Mouse (Mus musculus) small intestine, adult 2 months (tissue): ENCODE measurements at regions not wholly inside any gene's neighbourhood (a gene's known extent, or its start where the extent isn't known, plus 50 kb on each side); places are given as distances from the start of the nearest gene placed in this dataset.

Experiments used
- H3K27ac ChIP-seq: fragments of 200-500 bp; 2 replicates; pipeline ENCODE4 v1.5.1; 2012; ENCODE audit warnings: low read depth, low read length, control low read depth, inconsistent platforms; ENCODE audit not compliant: insufficient read depth
- H3K27me3 ChIP-seq: fragments of 200-500 bp; 2 replicates; pipeline ENCODE4 v1.6.1; 2012; ENCODE audit warnings: mild to moderate bottlenecking, moderate library complexity, low read length, inconsistent platforms; ENCODE audit not compliant: control insufficient read depth, insufficient read depth
- H3K36me3 ChIP-seq: fragments of 200-500 bp; 2 replicates; pipeline ENCODE4 v1.6.1; 2012; ENCODE audit warnings: mild to moderate bottlenecking, low read length, control low read depth, inconsistent platforms; ENCODE audit not compliant: control insufficient read depth, insufficient read depth
- H3K4me1 ChIP-seq: fragments of 200-500 bp; 2 replicates; pipeline ENCODE4 v1.6.1; 2012; ENCODE audit warnings: low read length, inconsistent platforms, mixed read lengths; ENCODE audit not compliant: control insufficient read depth, insufficient read depth, insufficient read length
- H3K4me3 ChIP-seq: fragments of 200-500 bp; 2 replicates; pipeline ENCODE4 v1.5.1; 2012; ENCODE audit warnings: low read depth, mild to moderate bottlenecking, control low read depth, inconsistent platforms, low read length, moderate library complexity
- CTCF ChIP-seq: fragments of 200-500 bp; IDR thresholded peaks from 2 replicates; pipeline ENCODE4 v1.5.1; 2012; ENCODE audit warnings: low read depth, mild to moderate bottlenecking, control low read depth, inconsistent platforms, low read length, moderate library complexity, mixed read lengths; ENCODE audit not compliant: insufficient replicate concordance, insufficient read length; ENCODE audit errors: extremely low read depth
- POLR2A ChIP-seq: fragments of 200-500 bp; IDR thresholded peaks from 2 replicates; pipeline ENCODE4 v1.6.1; 2012; ENCODE audit warnings: low read depth, mild to moderate bottlenecking, control low read depth, inconsistent platforms, low read length, moderate library complexity
- WGBS: fragments of 180-500 bp; shearing (Covaris S2); methylation state at CpG from one replicate; pipeline ENCODE4 v1.1.7; 2018; 5-methylcytosine and 5-hydroxymethylcytosine counted together

DNA sequence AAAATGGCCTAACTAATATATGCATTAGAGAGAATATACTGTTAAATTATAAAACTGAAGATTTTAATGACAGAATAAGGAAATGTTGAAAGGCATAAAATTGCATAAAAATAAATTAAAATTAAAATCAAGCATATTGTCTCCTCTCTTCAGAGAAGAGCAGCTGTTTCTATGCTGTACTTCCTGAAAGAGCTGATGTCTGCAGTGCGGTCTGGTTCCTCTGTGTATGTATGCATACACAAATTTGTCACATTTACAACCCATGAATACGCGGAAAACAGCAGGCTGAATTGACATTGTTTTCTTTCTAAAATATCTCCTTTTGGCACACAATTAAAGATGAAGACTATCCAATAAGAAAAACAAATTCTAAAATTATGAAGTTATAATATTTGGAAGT, 278.5 kb downstream of the Olfr1505 start:
- Histone ChIP-seq H3K4me3 (no peak overlapping the region), H3K27ac (no peak overlapping the region), H3K27me3 (no peaks in the 10 kb centered on the region), H3K36me3 (no peaks in the 10 kb centered on the region), H3K4me1 (no peaks in the 10 kb centered on the region)
- TF ChIP-seq CTCF, result no peak
- TF ChIP-seq POLR2A, result no peak
- 83% methylated on average over 3 of the region's 3 CpGs for WGBS

DNA sequence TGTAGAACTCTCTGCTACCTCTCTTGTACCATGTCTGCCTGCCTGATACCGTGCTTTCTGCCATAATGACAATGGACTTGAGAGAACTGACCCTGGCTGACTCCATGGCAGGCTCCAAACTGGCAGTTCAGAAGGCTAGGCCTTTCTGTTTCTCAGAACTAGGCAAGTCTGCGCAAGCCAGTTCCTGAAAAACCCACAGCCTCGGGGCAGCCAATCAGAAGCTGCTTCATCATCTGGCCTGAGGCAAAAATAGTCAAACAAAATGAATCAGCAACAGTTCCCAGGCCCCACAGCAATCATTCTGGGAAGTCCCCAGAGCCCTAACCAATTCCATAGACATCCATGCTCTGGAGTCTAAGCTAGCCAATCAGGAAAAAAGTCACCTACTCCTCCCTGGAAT, 284.5 kb downstream of the Olfr1505 start:
- Histone ChIP-seq H3K4me3 (no peak overlapping the region), H3K4me1 (no peaks in the 10 kb centered on the region), H3K36me3 (no peaks in the 10 kb centered on the region), H3K27me3 (no peaks in the 10 kb centered on the region), H3K27ac (no peak overlapping the region)
- WGBS, result 82% methylated on average over 3 of the region's 3 CpGs
- TF ChIP-seq CTCF (no peak), POLR2A (no peak)

DNA sequence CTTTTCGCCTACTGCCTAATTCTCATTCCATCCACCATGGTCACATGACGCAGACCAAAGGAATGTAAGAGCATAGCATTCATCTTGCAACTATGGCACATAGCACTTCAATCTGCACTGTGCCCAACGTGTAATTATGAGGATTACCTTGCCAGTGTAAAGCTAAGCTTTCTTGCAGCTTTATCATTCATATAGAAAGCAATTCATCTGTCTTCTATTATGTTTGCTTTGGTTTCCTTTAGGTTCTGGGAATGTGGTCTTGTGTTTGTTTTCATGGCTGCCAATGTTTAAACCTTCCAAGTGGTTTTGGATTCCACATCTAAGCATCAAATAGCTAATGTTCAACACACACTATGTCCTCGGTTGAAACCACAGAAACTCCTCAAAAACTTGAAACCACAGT, 307.2 kb downstream of the Olfr1505 start:
- 51% methylated on average over 4 of the region's 4 CpGs for WGBS
- no peak overlapping the region for H3K27ac ChIP-seq
- H3K36me3 ChIP-seq, result no peaks in the 10 kb centered on the region
- no peaks in the 10 kb centered on the region; the same call in 1 of the 2 replicates for H3K27me3 ChIP-seq
- no peak overlapping the region for H3K4me3 ChIP-seq
- TF ChIP-seq CTCF (no peak), POLR2A (no peak)
- no peaks in the 10 kb centered on the region for H3K4me1 ChIP-seq

DNA sequence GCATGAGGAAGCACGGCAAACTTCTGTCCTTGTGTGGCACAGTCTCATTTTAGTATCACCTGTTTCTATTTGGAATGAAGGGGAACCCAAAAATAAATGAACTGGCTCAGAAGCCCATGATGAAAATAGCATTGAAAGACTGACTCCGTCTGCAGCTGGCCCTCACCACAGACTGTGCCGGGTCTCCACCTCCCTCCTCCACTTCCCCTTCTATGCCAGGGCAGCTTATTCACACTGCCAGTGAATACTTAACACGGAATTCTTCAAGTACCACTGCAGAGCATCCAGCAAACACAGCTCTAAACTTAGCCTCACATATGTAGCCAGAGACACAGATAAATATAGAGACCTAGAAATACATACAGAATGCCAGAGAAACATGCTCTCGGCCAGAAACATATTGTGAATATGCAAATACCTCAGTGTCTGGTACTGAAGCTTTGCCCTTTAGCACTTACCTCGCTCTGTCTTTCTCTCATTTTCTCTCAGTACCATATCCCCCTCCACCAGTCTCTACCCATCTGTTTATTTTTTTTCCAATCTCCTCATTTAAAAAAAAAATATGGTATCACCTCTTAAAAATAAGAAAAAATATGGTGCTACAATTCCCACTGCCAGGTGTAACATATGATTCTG, 311.8 kb downstream of the Olfr1505 start:
- no peak overlapping the region for H3K4me3 ChIP-seq
- TF ChIP-seq CTCF (no peak), POLR2A (no peak)
- H3K27me3 ChIP-seq, result no peaks in the 10 kb centered on the region; the same call in 1 of the 2 replicates
- WGBS, result 65% methylated on average over 6 of the region's 6 CpGs
- H3K27ac ChIP-seq, result no peak overlapping the region
- H3K36me3 ChIP-seq, result no peaks in the 10 kb centered on the region
- no peaks in the 10 kb centered on the region for H3K4me1 ChIP-seq

DNA sequence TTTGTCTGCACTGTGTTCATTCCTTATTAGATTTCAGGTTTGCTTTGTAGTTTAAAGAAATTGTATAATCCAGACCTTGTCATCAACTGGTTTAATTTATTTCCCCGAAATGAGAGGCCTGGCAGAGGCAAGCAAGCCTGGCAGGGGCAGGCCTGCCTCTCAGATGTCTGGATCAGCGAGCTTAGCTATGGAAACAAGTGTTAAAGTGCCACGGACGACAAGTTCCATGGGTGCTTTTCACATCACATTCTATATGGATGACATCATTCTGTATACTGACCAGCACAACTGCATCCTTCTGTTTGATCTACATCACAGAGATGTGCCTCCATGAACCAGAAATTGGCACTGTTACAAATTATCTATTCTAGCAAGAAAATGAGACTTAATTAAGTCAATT, 312.5 kb downstream of the Olfr1505 start:
- WGBS, result 58% methylated on average over 4 of the region's 4 CpGs
- H3K27me3 ChIP-seq, result no peaks in the 10 kb centered on the region; the same call in 1 of the 2 replicates
- no peak overlapping the region for H3K4me3 ChIP-seq
- H3K27ac ChIP-seq, result no peak overlapping the region
- TF ChIP-seq POLR2A (no peak), CTCF (no peak)
- H3K36me3 ChIP-seq, result no peaks in the 10 kb centered on the region
- no peaks in the 10 kb centered on the region for H3K4me1 ChIP-seq

DNA sequence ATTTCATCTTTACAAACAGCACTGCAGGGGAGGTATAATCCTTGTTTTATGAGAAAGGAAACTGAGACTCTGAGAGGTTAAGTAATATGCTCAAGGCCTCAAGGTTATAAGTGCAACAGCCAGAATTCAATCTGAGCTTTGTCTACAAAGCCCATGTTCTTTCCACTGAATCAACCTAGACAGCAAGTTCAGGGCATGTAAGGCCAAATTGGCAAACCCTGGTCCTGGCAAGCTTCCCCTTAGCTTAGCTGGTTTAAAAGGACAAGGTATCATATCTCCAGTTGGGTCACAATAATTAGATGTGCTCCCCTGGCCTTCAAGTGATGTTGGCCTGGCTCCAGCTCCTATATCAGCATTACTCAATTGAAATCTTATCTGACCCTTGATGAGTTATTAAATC, 313.2 kb downstream of the Olfr1505 start:
- H3K36me3 ChIP-seq, result no peaks in the 10 kb centered on the region
- TF ChIP-seq POLR2A (no peak), CTCF (no peak)
- no peaks in the 10 kb centered on the region for H3K4me1 ChIP-seq
- no peak overlapping the region for H3K27ac ChIP-seq
- no peak overlapping the region for H3K4me3 ChIP-seq
- no peaks in the 10 kb centered on the region; the same call in 1 of the 2 replicates for H3K27me3 ChIP-seq

DNA sequence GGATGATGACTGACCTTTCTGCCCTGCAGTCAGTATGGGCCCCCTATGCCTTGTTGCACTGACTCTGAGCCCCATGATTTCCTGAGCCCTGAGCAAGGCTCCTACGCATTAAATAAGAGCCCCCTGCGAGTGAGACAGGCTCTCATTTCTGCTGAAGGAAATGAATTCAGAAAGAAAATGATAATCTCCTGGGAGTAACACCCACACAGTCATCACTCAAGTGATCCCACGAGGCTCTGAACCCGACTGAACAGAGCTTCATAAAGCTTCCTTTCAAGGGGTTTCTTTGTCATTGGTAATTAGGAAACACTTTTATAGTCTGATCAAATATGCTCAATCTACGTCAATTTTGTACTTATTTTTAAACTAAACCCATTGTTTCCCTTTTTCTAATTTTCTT, 330.2 kb downstream of the Olfr1505 start:
- TF ChIP-seq POLR2A, result no peak
- TF ChIP-seq CTCF, result no peak
- Histone ChIP-seq H3K27me3 (no peaks in the 10 kb centered on the region), H3K36me3 (no peaks in the 10 kb centered on the region), H3K4me1 (no peaks in the 10 kb centered on the region), H3K4me3 (no peak overlapping the region), H3K27ac (no peak overlapping the region)
- whole genome bisulfite sequencing, result 59% methylated on average over 5 of the region's 5 CpGs

DNA sequence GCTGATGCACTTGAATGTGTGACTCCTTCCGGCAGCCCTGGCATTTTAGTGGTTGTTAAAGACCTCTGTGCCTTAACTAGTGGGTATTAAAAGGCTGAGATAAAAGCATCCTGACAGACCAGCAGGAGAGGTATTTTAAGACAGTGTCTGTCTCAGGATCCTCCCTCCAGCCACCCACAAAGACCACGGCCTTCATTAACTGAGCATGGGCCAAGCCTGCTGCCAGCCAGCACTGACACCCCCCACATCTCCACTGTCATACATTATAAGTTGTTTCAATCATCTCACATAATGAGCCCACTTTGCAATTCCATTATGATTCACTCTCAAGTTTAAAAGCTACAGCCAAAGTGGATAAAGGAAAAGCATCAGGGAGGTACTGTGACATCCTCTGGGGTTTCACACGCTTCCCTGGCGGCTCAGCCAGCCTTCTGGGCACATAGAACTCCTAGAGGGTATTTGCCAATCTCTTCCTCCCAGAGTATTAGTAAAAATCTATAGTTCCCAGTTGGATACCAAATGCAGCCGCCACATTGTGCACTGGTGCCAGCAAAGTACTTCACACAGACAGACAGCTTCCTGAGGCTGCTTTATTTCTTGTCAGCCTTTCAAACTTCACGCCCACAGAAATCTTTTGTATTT, 333.8 kb downstream of the Olfr1505 start:
- Histone ChIP-seq H3K27ac (no peak overlapping the region), H3K27me3 (no peaks in the 10 kb centered on the region), H3K4me3 (no peak overlapping the region), H3K4me1 (no peaks in the 10 kb centered on the region), H3K36me3 (no peaks in the 10 kb centered on the region)
- no peak for TF ChIP-seq CTCF
- TF ChIP-seq POLR2A, result no peak
- WGBS, result 84% methylated on average over 6 of the region's 6 CpGs
